Mouse (Mus musculus) frontal cortex, postnatal 25 days (tissue): ENCODE results near the gene Focad.

Experiments
- DNase-seq, 2 experiments: peaks; one replicate each; pipeline ENCODE4 v3.0.0; 2022; ENCODE audit warnings: low spot score in 2 of 2

Focad gene

GRCm38 (mm10) chr4:88400302-88400991 lies 306.0 kb downstream of the Focad start:
- no peak for DNase-seq

GRCm38 (mm10) chr4:88400992-88401313 lies 306.5 kb downstream of the Focad start:
- no peak for DNase-seq

- no peak for DNase-seq
Observed at GRCm38 (mm10) chr4:88402884-88403283, 308.5 kb downstream of the Focad start.

- DNase-seq: peak; percentile 8 to 11
Observed at GRCm38 (mm10) chr4:88406887-88407696, 312.7 kb downstream of the Focad start.

GRCm38 (mm10) chr4:88409279-88409678 lies 314.9 kb downstream of the Focad start:
- no peak for DNase-seq

- DNase-seq: no peak
Observed at GRCm38 (mm10) chr4:88412331-88412730, 317.9 kb downstream of the Focad start.

DNA sequence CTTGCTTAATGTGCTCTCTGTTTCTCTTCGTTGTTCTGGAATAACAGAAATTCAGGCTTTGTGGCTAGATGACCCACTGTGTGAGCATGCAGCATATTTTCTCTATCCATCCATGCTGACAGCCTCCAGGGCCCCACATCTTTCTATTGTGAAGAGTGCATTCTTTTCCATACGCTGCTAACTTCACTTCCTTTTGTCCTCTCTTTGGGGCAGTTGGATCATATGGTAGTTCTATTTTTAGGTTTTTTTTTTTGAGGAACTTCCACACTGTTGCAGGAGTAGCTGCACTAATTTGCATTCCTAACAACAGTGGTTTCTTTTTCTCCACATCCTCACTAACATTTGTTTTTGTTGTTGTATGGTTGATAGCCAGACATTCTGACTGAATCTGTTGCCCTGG lies 320.6 kb downstream of the Focad start:
- DNase-seq: no peak

GRCm38 (mm10) chr4:88419378-88419777 lies 324.9 kb downstream of the Focad start:
- no peak for DNase-seq

DNA sequence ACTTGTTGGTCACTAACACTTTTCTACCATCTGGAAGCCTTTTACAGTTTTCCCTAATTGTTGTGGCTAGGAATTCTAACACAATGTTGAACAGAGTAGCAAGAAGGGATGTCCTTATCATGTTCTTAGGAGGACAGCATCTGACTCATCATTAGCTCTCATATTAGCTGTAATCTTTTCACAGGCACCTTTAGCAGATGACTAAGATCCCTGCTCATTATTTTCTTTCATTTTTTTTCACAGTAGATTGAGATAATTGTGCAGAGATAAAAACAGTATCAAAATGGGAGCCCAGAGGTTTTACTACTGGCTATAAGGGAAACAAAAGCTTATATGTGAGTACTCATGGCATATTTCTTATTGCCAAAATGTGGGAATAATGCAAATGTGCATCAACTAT lies 330.1 kb downstream of the Focad start:
- no peak for DNase-seq

DNA sequence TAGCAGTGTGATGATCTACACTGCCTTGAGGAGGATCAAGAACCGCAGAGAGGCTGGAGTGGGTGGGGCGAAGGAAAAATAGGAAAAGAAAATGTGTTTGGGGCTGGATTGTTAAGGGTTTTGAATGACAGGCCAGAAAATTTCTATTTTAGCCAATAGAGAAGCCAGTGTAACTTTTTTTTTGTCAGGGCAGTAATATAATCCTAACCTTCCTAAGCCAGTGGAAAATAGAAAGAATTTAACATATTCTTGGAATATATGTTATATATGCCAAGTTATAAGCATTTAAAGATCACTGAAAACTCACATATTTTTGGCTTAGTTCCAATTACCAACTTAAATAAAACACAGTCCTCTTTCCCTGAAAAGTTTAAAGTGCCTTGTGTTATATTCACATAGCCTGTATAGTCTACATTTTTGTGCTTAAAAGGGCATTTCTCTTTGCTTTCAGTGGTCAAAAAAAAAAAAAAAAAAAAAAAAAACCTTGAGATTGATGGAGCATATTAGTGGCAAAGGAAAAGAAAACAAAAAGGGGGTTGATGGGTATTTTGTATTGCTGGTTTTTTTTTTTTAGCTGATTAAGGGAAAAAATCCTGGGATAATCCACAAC lies 333.3 kb downstream of the Focad start:
- no peak for DNase-seq

DNA sequence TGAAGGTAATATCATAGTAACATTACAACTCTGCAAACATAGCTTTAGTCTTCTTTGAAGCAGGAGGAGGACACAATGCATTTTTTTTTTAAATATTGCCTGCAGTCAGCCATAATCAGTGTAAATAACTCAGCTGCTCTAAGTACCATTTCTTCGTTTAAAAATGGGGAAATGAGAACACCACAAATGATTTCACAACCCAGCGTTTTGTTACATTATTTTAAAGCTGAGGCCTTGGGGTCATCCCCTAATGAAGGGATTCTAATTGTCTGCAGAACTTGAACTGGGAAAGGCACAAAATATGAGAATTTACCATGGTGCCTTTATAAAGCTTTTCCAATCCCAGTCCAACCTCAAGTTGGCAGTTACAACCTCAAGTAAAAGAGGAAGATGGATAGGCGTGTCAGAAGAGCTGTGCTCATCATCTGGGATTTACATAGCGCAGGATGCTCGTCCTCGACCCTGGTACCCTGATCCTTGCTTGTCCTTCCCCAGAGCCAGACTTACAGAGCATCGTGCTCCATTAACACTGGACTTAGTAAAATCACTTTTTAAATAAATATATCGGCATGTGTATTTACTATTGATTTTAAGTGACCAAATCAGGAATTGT lies 338.1 kb downstream of the Focad start:
- no peak for DNase-seq

DNA sequence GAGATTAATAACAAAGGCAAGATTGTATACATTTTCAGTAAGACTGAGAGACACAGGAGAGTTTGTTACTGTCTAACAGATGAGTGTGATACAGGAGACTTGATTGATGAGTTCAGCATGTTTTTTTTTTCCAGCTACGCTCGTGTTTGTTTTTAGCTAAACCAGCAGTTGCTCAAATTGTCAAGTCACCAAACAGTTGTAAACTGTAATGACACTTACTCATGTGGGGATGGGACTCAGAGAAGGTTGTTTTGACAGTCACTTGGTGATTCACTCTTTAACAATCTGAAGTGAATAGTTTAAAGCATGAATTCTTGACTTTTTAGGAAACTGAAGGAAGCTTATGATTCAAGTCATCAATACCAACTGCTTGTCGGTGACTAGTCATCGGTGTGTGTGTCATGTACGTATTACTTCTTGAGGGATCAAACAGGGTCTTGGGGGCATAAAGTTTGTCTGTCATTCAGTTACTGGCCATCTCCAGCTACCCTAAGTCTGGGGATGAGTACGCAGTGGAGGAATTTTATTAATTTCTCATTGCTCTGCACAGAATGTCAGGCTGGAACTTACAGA lies 342.2 kb downstream of the Focad start:
- DNase-seq: no peak

- no peak for DNase-seq
Observed at GRCm38 (mm10) chr4:88437166-88437565, 342.7 kb downstream of the Focad start.

GRCm38 (mm10) chr4:88437917-88438316 lies 343.5 kb downstream of the Focad start:
- no peak for DNase-seq

DNA sequence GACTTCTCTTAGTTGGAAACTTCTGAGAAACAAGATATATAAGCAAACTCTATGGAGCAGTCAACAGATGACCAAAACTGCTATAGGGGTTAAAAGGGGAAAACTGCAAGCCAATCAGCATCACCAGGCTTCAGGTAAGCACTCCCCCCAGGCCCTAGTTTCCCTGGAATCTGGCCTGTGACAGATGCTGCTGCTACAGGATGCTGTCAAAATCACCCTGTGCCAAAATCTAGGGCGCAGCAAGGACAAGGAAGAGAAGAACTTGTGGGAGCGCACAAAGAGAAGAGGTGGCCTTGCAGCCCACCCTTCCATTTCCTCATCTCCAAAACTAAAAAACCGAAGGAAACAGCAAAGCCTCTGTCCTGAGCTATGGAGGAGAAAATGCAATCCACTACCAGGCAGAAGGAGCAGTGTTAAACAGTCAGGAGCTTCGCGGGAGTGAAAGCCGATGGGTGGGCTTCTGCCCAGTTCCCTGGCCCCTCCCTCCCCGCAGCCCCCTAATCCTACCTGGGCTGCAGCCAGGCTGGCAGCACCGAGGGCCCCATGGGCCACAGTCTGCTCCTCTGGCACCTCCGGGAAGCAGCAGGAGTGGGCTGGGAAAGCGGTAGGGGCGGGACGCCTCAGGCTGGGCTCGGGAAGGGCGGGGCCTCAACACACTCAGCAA lies 344.0 kb downstream of the Focad start, which contains the start of gene Hacd4:
Gene Hacd4 (minus strand): TSS at position 603 of the 664 bp plus-strand sequence.
- DNase-seq: peak in 1 of 2 experiments; percentile 6

DNA sequence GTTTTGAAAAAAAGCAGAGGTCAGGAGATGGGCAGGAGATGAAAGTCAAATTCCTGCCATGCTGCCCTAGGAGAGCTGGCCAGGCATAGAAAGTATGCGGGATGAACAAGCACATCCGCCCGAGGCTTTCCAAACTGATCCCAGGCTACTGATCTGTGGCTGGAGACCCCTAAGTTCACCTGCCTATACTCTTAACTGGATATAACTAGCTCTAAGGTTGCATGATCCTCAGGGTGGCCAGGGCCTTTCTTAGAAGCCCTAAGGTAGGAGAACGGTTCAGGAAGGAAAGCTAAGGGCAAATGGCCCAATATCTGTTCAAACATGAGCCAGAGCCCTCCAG lies 344.5 kb downstream of the Focad start:
- DNase-seq: no peak

DNA sequence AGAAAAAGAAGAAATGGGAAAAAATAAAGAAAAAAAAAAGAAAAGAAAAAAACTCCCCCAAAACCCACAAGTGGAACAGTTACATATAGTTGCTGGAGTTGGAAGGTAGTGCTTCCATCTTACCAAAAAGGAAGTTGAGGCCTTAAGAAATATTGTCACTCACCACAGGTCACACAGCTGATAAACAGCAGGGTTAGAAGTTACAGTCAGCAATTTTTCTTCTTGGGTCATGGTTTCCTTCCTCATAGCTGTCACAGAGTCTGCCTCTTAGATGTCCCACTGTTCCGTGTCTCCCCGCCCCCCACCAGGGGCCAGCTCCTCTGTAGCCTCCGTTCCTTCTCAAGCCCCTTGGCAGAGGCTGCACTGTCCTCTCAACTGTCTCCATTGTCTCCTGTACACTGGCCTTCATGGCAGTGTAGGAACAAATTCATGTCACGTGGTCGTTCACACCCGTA lies 345.3 kb downstream of the Focad start:
- DNase-seq: no peak

DNA sequence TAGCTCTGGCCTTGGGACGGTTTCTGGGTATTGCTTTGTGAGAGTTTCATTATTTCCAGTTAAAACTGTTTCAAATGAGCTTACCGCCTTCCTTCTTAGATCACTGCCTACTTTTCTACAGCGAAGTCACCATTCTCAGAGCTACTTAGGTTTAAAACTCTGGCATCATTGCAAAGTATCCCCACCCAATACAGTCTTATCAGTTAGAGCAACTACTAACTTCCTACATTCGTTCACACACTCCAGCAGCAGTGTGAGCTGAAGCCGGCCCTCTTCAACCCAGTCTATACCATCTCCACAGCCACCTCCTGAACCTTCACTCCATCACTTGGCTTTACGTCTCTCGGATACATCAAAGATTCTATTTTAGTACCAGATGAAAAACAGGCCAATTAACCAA lies 346.4 kb downstream of the Focad start:
- DNase-seq: no peak

- DNase-seq: no peak
Observed at GRCm38 (mm10) chr4:88448976-88449375, 354.5 kb downstream of the Focad start.

GRCm38 (mm10) chr4:88450087-88450765 lies 355.8 kb downstream of the Focad start:
- no peak for DNase-seq

GRCm38 (mm10) chr4:88458093-88458492 lies 363.7 kb downstream of the Focad start:
- no peak for DNase-seq
